Mouse (Mus musculus) CD4-positive, CD25-positive, alpha-beta regulatory T cell (primary cell): Measurements from ENCODE around the gene Mucl3. TPM values are rescaled to one million over a fixed set of nuclear protein-coding genes. Genes with fewer than 3 reads are reported as not detected.

ENCODE experiments used
- polyA plus RNA-seq: library from polyadenylated mRNA; unstranded; fragments of 100-300 nt; shearing (Covaris generic); gene quantifications from one replicate; pipeline ENCODE4 v1.2.1, GENCODE M21; 2017

Gene Mucl3
- polyA plus RNA-seq, result 0.07 TPM

GRCm38 (mm10) chr17:35643609-35644236 lies at the start of gene Mucl3:
Gene Mucl3, minus strand, starts transcription at chr17:35643695.

GRCm38 (mm10) chr17:35673416-35674035 lies 30.0 kb upstream of the Mucl3 start, which contains the start of gene Gtf2h4:
Gene Gtf2h4, minus strand, starts transcription at chr17:35673739.

DNA sequence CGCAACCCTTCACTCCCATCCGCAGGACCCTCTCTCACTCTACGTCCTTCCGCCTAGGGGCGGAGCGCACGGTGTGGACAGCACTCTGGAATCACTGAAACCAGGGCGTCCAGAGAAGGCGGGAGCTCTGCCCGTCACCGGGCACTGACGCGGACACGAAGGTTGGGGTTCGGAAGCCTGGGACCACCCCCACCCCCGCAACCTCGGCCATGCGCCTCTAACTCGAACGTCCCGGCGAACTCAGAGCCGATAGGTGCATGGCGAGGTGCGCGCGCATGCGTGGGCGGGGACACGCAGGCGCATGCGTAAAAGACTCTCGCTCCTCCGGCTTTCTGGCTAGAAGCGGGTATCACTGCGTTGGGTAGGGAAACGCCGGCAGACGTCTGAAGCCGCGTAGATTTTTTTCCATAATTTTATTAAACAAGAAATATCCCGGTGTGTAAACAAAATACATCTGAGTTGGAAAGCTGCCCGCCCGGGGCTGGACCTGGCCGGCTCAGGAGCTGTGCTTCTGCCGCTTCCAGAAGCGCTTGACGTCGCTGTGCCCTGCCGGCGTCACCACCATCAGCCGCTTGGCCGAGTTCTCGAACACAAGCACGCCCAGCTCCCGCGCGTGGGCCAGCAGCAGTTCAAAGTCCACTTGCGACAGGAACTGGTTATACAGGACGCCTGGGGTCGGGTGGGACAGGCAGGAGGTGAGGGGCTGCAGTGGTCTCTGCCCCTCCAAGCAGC lies 24.0 kb upstream of the Mucl3 start, which contains the start of gene Vars2:
TSS of gene Vars2 (minus strand) at position 259 of the 732 bp plus-strand sequence.

DNA sequence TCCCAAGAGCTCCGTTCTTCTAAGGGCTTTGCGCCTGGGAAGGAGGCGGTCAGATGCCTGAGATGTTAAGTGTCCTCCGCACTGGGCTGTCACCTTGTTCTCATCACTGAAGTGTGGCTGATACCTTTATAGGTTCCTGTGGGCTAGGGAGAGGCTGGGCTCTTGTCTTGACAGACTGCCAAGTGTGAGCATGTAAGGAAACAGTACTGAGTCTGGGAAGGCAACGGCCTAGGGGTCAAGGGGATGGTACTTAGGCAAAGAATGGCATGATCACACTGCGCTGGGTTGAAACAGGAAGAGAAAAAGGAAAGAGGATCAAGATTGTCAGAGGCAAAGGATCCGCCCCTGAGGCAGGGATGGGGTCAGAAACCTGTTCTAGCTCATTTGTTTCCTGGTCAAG lies 17.0 kb downstream of the Mucl3 start, which contains the start of gene Gm9573:
TSS of gene Gm9573 (minus strand) at position 101 of the 400 bp plus-strand sequence.

DNA sequence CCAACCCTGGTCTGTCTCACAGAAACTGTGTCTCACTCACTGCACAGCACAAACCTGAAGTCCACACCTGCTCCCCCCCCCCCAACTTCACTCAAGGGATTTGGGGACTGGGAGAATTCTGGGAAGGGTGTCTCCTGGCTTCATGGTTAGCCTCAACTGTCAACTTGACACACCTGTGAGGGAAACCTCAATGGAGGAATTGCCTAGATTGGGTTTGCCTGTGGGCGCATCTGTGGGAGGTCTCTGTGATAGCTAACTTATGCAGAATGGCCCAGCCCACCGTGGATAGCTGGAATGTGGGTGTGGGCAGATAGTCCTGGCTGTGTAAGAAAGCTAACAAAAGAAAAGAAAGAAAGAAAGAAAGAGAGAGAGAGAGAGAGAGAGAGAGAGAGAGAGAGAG lies 42.2 kb downstream of the Mucl3 start, which contains the start of gene Sfta2:
TSS of gene Sfta2 (plus strand) at position 301 of the 400 bp plus-strand sequence.

Other genes with a start within 250 kb of the Mucl3 start
- gene H2-Q6, start 218.8 kb downstream of the Mucl3 start, polyA plus RNA-seq, result 632 TPM
- 2,029 TPM for gene H2-Q7, start 204.5 kb downstream of the Mucl3 start, polyA plus RNA-seq
- 20.6 TPM for gene H2-Q10, start 173.6 kb downstream of the Mucl3 start, polyA plus RNA-seq
- gene Pou5f1, start 137.7 kb downstream of the Mucl3 start, polyA plus RNA-seq, result 0.13 TPM
- 14.8 TPM for gene Tcf19, start 126.9 kb downstream of the Mucl3 start, polyA plus RNA-seq
- 9.9 TPM for gene Cchcr1, start 126.6 kb downstream of the Mucl3 start, polyA plus RNA-seq
- not detected for gene Psors1c2, start 110.5 kb downstream of the Mucl3 start, polyA plus RNA-seq
- gene Cdsn, start 91.6 kb downstream of the Mucl3 start, polyA plus RNA-seq, result not detected
- not detected for gene 2300002M23Rik, start 76.2 kb downstream of the Mucl3 start, polyA plus RNA-seq
- gene Sfta2, start 42.1 kb downstream of the Mucl3 start, polyA plus RNA-seq, result not detected
- gene Gm9573, start 17.1 kb downstream of the Mucl3 start, polyA plus RNA-seq, result not detected
- gene Vars2, start 23.9 kb upstream of the Mucl3 start, polyA plus RNA-seq, result 36.5 TPM
- gene Gtf2h4, start 30.0 kb upstream of the Mucl3 start, polyA plus RNA-seq, result 31.0 TPM
- gene Ddr1, start 60.9 kb upstream of the Mucl3 start, polyA plus RNA-seq, result 6.1 TPM
- 0.53 TPM for gene Ier3, start 178.0 kb upstream of the Mucl3 start, polyA plus RNA-seq
- 52.9 TPM for gene Flot1, start 179.5 kb upstream of the Mucl3 start, polyA plus RNA-seq
- gene Tubb5, start 194.6 kb upstream of the Mucl3 start, polyA plus RNA-seq, result 111 TPM
- 12.9 TPM for gene Mdc1, start 197.8 kb upstream of the Mucl3 start, polyA plus RNA-seq
- gene Nrm, start 217.6 kb upstream of the Mucl3 start, polyA plus RNA-seq, result 27.5 TPM
- gene Ppp1r18, start 221.9 kb upstream of the Mucl3 start, polyA plus RNA-seq, result 592 TPM
- gene Dhx16, start 236.1 kb upstream of the Mucl3 start, polyA plus RNA-seq, result 62.8 TPM